Mouse (Mus musculus) left cerebral cortex, adult 8-10 months (tissue): ENCODE data around the gene Me3. TPM values are rescaled to one million over a fixed set of nuclear protein-coding genes. Genes with fewer than 3 reads are reported as not detected.

Experiments used
- DNase-seq, 2 experiments: peaks; one replicate each; pipeline ENCODE4 v3.0.0; 2022; ENCODE audit warnings: low spot score in 2 of 2
- total RNA-seq, 4 experiments: library from RNA; stranded (reverse); gene quantifications; 2 replicates each; pipeline ENCODE4 v1.2.4; 2022

Gene Me3
- total RNA-seq, 4 experiments from 2014 or later, result 91.3 to 99.5 (median 96.9) TPM

GRCm38 (mm10) chr7:89891856-89892255 is 259.7 kb downstream of the Me3 start:
- DNase-seq, result no peak

GRCm38 (mm10) chr7:89903007-89903406 is 270.8 kb downstream of the Me3 start:
- no peak for DNase-seq

DNA sequence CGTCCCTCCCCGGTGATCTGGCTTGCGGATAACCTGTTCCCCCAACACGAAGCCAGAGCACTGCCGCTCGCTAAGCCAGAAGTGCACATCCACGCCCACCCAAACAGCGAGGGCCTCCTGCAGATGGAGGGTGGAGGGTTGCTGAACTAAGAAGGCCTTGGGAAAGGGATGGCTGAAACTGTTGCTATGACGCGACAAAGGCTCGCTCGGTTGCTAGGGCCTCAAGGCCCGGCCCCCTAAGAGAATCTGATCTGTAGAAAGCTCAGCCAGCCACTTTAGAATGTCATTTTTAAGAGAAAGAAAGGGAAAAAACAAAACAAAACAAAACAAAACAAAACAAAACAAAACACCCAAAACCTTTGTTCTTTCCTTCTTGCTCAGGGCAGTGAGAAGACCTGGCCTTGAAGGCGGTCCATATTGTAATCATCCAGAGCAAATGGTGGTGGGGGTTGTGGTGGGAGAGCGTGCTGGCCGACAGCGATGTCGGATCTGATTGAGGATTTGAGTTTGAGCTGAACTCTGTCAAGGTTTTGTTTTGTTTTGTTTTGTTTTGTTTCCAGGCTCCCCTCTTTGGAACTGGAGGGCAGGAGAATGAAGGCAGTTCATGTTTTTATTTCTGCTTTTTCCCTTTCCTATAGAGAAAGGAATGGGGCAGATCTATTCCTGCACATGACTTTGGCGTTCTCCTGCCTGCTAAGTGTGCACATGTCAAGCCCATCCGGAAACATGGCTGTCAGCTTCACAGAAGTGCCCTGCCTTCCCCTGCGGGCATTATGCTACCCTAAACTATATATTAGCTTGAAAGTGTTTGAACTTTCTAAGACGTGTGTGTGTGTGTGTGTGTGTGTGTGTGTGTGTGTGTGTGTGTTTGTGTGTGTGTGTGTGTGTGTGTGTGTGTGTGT is 271.5 kb downstream of the Me3 start, which contains the start of gene Ccdc81:
TSS of gene Ccdc81 (minus strand) at position 188 of the 902 bp plus-strand sequence.
- DNase-seq, result no peak

Other genes starting within 250 kb of the Me3 start
- gene Tmem135, start 228.2 kb upstream of the Me3 start, total RNA-seq, result 10 to 100 TPM; 54.1 to 58.9 (median 56.9) TPM
- gene Fzd4, start 228.0 kb upstream of the Me3 start, total RNA-seq, result 1 to 10 TPM; 6.1 to 7.8 (median 7.1) TPM
- gene Prss23, start 105.2 kb upstream of the Me3 start, total RNA-seq, result 10 to 100 TPM; 14.7 to 20.7 (median 17.6) TPM